ENCODE assay signal across 8 mouse cellular contexts in genomic region chr3:115793344-115794059, GRCm38 (mm10).
DNase-seq lines count a peak whose midpoint lies in the region; ATAC-seq and TF ChIP-seq lines count a peak whose summit lies in the region.

No protein-coding gene starts in this region.

- no peaks in the 10 kb centered on the region for H3K4me1 ChIP-seq in midbrain, embryonic 11.5 days (ENCODE audit: control insufficient read depth, insufficient read depth, low read length)
- H3K4me1 ChIP-seq in midbrain, embryonic 10.5 days: no peaks in the 10 kb centered on the region
- H3K4me1 ChIP-seq in intestine, embryonic 16.5 days (ENCODE audit: control insufficient read depth, insufficient read depth, low read length): 0 out of 2 replicates have a peak, but pooled peaks cover 6% of the 10 kb centered on the region
- 0 out of 2 replicates have a peak, but pooled peaks cover 3% of the 10 kb centered on the region for H3K4me1 ChIP-seq in lung, embryonic 14.5 days (ENCODE audit: insufficient read depth)

- no peak overlapping the region for H3K9ac ChIP-seq in midbrain, embryonic 11.5 days (ENCODE audit: low read length)
- no peak overlapping the region for H3K9ac ChIP-seq in intestine, embryonic 16.5 days (ENCODE audit: low read depth, low read length)
- H3K9ac ChIP-seq in lung, embryonic 14.5 days: no peak overlapping the region; the same call in 1 of the 2 replicates

- TF ChIP-seq CTCF in lung, embryonic 14.5 days (IDR thresholded peaks at IDR 0.05; ENCODE audit: low read depth): peak; percentile 48

- no peak overlapping the region for H3K4me3 ChIP-seq in midbrain, embryonic 11.5 days (ENCODE audit: low read depth, low read length)
- no peak overlapping the region for H3K4me3 ChIP-seq in midbrain, embryonic 10.5 days
- no peak overlapping the region for H3K4me3 ChIP-seq in intestine, embryonic 16.5 days (ENCODE audit: low read length)
- peak overlapping the region; percentile 12; the same call in 1 of the 2 replicates for H3K4me3 ChIP-seq in lung, embryonic 14.5 days (ENCODE audit: low read depth, low read length)

- H3K27ac ChIP-seq in midbrain, embryonic 11.5 days (ENCODE audit: low read depth, low read length): no peak overlapping the region
- no peak overlapping the region; the same call in 1 of the 2 replicates for H3K27ac ChIP-seq in midbrain, embryonic 10.5 days (replicated peaks)
- no peak overlapping the region for H3K27ac ChIP-seq in intestine, embryonic 16.5 days (ENCODE audit: low read length)
- H3K27ac ChIP-seq in lung, embryonic 14.5 days (ENCODE audit: low read depth): peak overlapping the region; percentile 72; the same call in 1 of the 2 replicates

- 0 out of 2 replicates have a peak, but pooled peaks have one; percentile 46 for ATAC-seq in midbrain, embryonic 11.5 days (ENCODE audit: low FRiP score)
- peak; percentile 75 for ATAC-seq in common myeloid progenitor, adult 5-6 weeks (replicated peaks; ENCODE audit: low read depth, poor library complexity, severe bottlenecking)
- peak; percentile 69 for ATAC-seq in intestine, embryonic 16.5 days
- peak; percentile 92 for ATAC-seq in lung, embryonic 14.5 days (ENCODE audit: insufficient read depth)
- no peak for ATAC-seq in erythroid progenitor cell, adult 5-6 weeks (replicated peaks; ENCODE audit: low FRiP score, poor library complexity, severe bottlenecking)

- WGBS in midbrain, embryonic 11.5 days: 65% methylated on average over 12 of the region's 12 CpGs
- WGBS in midbrain, embryonic 10.5 days: 63% methylated on average over 12 of the region's 12 CpGs
- WGBS in intestine, embryonic 16.5 days: 28% methylated on average over 12 of the region's 12 CpGs
- WGBS in lung, embryonic 14.5 days: 6% methylated on average over 12 of the region's 12 CpGs

- no peak overlapping the region for H3K4me2 ChIP-seq in midbrain, embryonic 11.5 days
- H3K4me2 ChIP-seq in intestine, embryonic 16.5 days (ENCODE audit: low read depth, low read length): peak overlapping the region; percentile 35
- peak overlapping the region; percentile 51 for H3K4me2 ChIP-seq in lung, embryonic 14.5 days

- no peaks in the 10 kb centered on the region for H3K36me3 ChIP-seq in midbrain, embryonic 11.5 days (ENCODE audit: control insufficient read depth, insufficient read depth, low read length)
- no peaks in the 10 kb centered on the region for H3K36me3 ChIP-seq in midbrain, embryonic 10.5 days
- H3K36me3 ChIP-seq in intestine, embryonic 16.5 days (ENCODE audit: control insufficient read depth, insufficient read depth, low read length): no peaks in the 10 kb centered on the region
- no peaks in the 10 kb centered on the region for H3K36me3 ChIP-seq in lung, embryonic 14.5 days (ENCODE audit: insufficient read depth)
- H3K36me3 ChIP-seq in splenic B cell, adult 2 months (ENCODE audit: control insufficient read depth, insufficient read depth, low read length, poor library complexity, severe bottlenecking): no peaks in the 10 kb centered on the region

- no peak for DNase-seq in midbrain, embryonic 11.5 days (ENCODE audit: low spot score, missing footprints)
- no peak for DNase-seq in midbrain, embryonic 10.5 days (ENCODE audit: low spot score)
- peak; percentile 85 for DNase-seq in lung, embryonic 14.5 days
- peak; percentile 73 for DNase-seq in splenic B cell, adult 2 months (ENCODE audit: low read depth, low spot score)
- no peak for DNase-seq in cerebellum, postnatal 36 days

- no peaks in the 10 kb centered on the region for H3K27me3 ChIP-seq in midbrain, embryonic 11.5 days (ENCODE audit: control insufficient read depth, insufficient read depth, low read length)
- H3K27me3 ChIP-seq in midbrain, embryonic 10.5 days (ENCODE audit: low read depth, poor library complexity, severe bottlenecking): no peaks in the 10 kb centered on the region
- no peaks in the 10 kb centered on the region for H3K27me3 ChIP-seq in intestine, embryonic 16.5 days (replicated peaks; ENCODE audit: control insufficient read depth, insufficient read depth, low read length)
- H3K27me3 ChIP-seq in lung, embryonic 14.5 days (ENCODE audit: insufficient read depth, low read length): no peaks in the 10 kb centered on the region
- no peaks in the 10 kb centered on the region for H3K27me3 ChIP-seq in splenic B cell, adult 2 months (ENCODE audit: control insufficient read depth, insufficient read depth, low read length, poor library complexity, severe bottlenecking)

- H3K9me3 ChIP-seq in midbrain, embryonic 11.5 days (ENCODE audit: control insufficient read depth, low read length): no peaks in the 10 kb centered on the region
- H3K9me3 ChIP-seq in midbrain, embryonic 10.5 days (replicated peaks): no peaks in the 10 kb centered on the region
- no peaks in the 10 kb centered on the region for H3K9me3 ChIP-seq in intestine, embryonic 16.5 days (ENCODE audit: control insufficient read depth, low read length)
- H3K9me3 ChIP-seq in lung, embryonic 14.5 days (ENCODE audit: low read depth, low read length): no peaks in the 10 kb centered on the region

Comparison
In these comparisons a context has a peak if more than half of its experiments do, and no peak if none do; other contexts are left out.
1. DNase-seq: peak in lung, embryonic 14.5 days (single experiment) and splenic B cell, adult 2 months (single experiment); none in midbrain, embryonic 11.5 days (single experiment), midbrain, embryonic 10.5 days (single experiment) and cerebellum, postnatal 36 days (0 of 2).